Mouse (Mus musculus) urinary bladder, postnatal 14 days (tissue): ENCODE data around the gene Armc5.

ENCODE experiments used
- DNase-seq: peaks from one replicate; pipeline ENCODE4 v3.0.0; 2021; ENCODE audit warnings: low spot score

Armc5 gene

GRCm38 (mm10) chr7:128246496-128247391, 9.6 kb downstream of the Armc5 start, which contains the start of gene Tgfb1i1:
Tgfb1i1 (plus strand) TSS chr7:128246812.
- peak; percentile 67 for DNase-seq

- peak; percentile 91 for DNase-seq
Measured at GRCm38 (mm10) chr7:128247443-128247842, 10.3 kb downstream of the Armc5 start.

GRCm38 (mm10) chr7:128248081-128249042, 11.2 kb downstream of the Armc5 start:
- no peak for DNase-seq

- no peak for DNase-seq
Measured at GRCm38 (mm10) chr7:128249998-128250397, 12.9 kb downstream of the Armc5 start.

- DNase-seq = no peak
Measured at GRCm38 (mm10) chr7:128251946-128252345, 14.8 kb downstream of the Armc5 start.

GRCm38 (mm10) chr7:128252609-128253008, 15.5 kb downstream of the Armc5 start:
- DNase-seq = no peak

- no peak for DNase-seq
Measured at GRCm38 (mm10) chr7:128254978-128255377, 17.8 kb downstream of the Armc5 start.

- no peak for DNase-seq
Measured at GRCm38 (mm10) chr7:128255757-128256156, 18.6 kb downstream of the Armc5 start.

GRCm38 (mm10) chr7:128256783-128257334, 19.7 kb downstream of the Armc5 start:
- DNase-seq = no peak

GRCm38 (mm10) chr7:128265411-128265810, 28.3 kb downstream of the Armc5 start, which contains the start of gene Slc5a2:
Slc5a2 (plus strand) TSS chr7:128265657.
- no peak for DNase-seq

- DNase-seq = no peak
Measured at GRCm38 (mm10) chr7:128266056-128266455, 28.9 kb downstream of the Armc5 start.

GRCm38 (mm10) chr7:128267391-128267790, 30.2 kb downstream of the Armc5 start:
- DNase-seq = no peak

GRCm38 (mm10) chr7:128267813-128268212, 30.7 kb downstream of the Armc5 start:
- DNase-seq = no peak

GRCm38 (mm10) chr7:128270431-128270850, 33.3 kb downstream of the Armc5 start:
- no peak for DNase-seq

GRCm38 (mm10) chr7:128271496-128271895, 34.4 kb downstream of the Armc5 start:
- no peak for DNase-seq

- DNase-seq = no peak
Measured at GRCm38 (mm10) chr7:128276051-128276450, 38.9 kb downstream of the Armc5 start.

GRCm38 (mm10) chr7:128279750-128280149, 42.6 kb downstream of the Armc5 start:
- no peak for DNase-seq

GRCm38 (mm10) chr7:128281765-128282164, 44.6 kb downstream of the Armc5 start:
- DNase-seq = no peak

GRCm38 (mm10) chr7:128282532-128283244, 45.5 kb downstream of the Armc5 start:
- no peak for DNase-seq

GRCm38 (mm10) chr7:128284047-128284446, 46.9 kb downstream of the Armc5 start:
- DNase-seq = no peak

GRCm38 (mm10) chr7:128285060-128285459, 47.9 kb downstream of the Armc5 start:
- DNase-seq = no peak
